Mouse (Mus musculus) right cerebral cortex, postnatal 36 days (tissue): ENCODE results near the gene Efna2.

Source experiments
- DNase-seq, 2 experiments: peaks; one replicate each; pipeline ENCODE4 v3.0.0; 2022; ENCODE audit warnings: low spot score in 2 of 2, mixed read lengths in 1 of 2

Gene Efna2

GRCm38 (mm10) chr10:80227877-80228775 lies 48.8 kb downstream of the Efna2 start:
- no peak for DNase-seq

DNA sequence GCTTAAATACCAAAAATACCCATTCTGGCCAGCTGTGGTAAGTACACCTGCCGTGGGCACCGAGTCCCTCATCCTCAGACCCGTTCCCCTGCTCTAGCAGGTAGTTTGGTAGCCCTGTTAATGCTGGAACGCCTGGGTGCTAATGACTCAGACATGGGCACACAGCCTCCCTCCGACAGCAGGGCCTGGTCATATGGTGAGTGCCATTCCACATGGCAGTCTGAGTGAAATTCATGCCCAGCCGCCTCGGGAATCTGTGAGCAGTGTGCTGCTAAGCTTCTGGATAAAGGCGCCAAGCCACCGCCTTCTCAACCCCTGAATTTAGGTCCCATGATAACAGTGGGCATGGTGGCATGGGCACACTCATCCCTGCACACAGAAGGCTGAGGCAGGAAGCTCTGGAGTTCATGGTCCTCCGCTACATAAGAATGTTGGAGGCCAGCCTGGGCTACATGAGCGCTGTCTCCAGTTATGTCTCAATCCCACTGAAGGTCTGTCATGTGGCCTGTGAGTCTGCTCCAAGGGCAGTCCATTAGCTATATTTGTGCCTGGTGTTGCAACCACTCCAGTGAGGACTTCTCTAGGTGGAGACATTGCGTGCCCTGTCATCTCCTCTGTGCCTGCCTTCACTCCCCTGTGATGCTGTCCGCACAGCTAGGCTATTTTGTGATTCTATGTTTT lies 57.0 kb downstream of the Efna2 start:
- DNase-seq = no peak

DNA sequence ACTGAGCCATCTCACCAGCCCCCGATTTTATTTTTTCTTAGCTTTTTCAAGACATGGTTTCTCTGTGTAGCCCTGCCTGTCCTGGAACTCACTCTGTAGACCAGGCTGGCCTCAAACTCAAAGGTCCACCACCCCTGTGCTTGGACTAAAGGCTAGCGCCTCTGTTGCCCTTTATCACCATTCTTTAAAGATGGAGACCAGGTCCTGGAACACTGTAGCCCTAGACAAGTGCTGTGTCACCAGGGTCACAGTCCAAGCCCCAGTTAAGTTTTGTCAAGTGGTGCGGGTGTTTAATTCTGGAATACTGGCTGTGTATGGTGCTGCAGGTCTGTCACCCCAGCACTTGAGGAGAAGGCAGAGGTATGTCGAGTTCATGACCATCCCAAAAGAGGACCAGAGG lies 57.7 kb downstream of the Efna2 start:
- no peak for DNase-seq

DNA sequence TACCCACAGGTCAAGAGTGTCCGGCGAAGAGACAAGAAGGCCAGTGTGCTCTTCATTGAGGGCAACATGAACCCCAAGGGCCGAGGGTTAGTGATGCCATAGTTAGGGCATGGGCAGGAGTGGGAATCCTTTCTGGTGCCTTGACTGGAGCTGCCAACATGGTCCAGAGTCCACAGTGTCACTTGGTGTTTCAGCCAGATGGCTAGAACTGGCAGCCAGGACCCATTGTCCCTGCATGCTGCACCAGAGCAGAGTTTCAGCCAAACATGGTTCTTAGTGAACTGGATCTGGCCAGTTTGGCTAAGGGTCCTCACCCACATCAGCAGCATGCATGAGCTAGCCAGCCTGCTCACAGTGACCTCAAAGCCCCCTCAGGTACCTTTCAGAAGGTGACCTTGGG lies 59.0 kb downstream of the Efna2 start:
- DNase-seq = no peak
